Mouse (Mus musculus): Measurements from ENCODE around the gene Helt. TPM values are rescaled to one million over a fixed set of nuclear protein-coding genes. Genes with fewer than 3 reads are reported as not detected.
A peak's percentile ranks its signal among the peaks of the same experiment; 100 is the strongest.

Helt gene
- polyA plus RNA-seq, 1 experiment from 2014 or later = not detected

GRCm38 (mm10) chr8:46293201-46293600 is 1.3 kb downstream of the Helt start:
- no peak for ATAC-seq (ENCODE audit: insufficient number of reproducible peaks, low FRiP score, low TSS enrichment, low read depth)
- H3K9ac ChIP-seq (ENCODE audit: low read length) = no peak overlapping the region
- peaks cover 9% of the 10 kb centered on the region for H3K4me1 ChIP-seq (ENCODE audit: control insufficient read depth, insufficient read depth, low read length)
- no peak overlapping the region for H3K4me2 ChIP-seq (ENCODE audit: low read depth, severe bottlenecking)
- WGBS = 2% methylated on average over 14 of the region's 14 CpGs
- H3K27ac ChIP-seq (replicated peaks; ENCODE audit: low read depth, low read length) = no peak overlapping the region
- no peaks in the 10 kb centered on the region for H3K9me3 ChIP-seq (ENCODE audit: control insufficient read depth, low read length)
- peaks cover 79% of the 10 kb centered on the region for H3K27me3 ChIP-seq (ENCODE audit: control insufficient read depth, insufficient read depth, low read length)
- DNase-seq (ENCODE audit: low spot score) = no peak
- no peak overlapping the region for H3K4me3 ChIP-seq (ENCODE audit: low read depth, low read length)
- H3K36me3 ChIP-seq (ENCODE audit: control insufficient read depth, insufficient read depth, low read length) = no peaks in the 10 kb centered on the region

- Histone ChIP-seq H3K36me3 (ENCODE audit: control insufficient read depth, insufficient read depth, low read length) (no peaks in the 10 kb centered on the region), H3K4me1 (ENCODE audit: control insufficient read depth, insufficient read depth, low read length) (peaks cover 9% of the 10 kb centered on the region), H3K9ac (ENCODE audit: low read length) (no peak overlapping the region), H3K27me3 (ENCODE audit: control insufficient read depth, insufficient read depth, low read length) (peaks cover 78% of the 10 kb centered on the region), H3K4me2 (ENCODE audit: low read depth, severe bottlenecking) (no peak overlapping the region), H3K9me3 (ENCODE audit: control insufficient read depth, low read length) (no peaks in the 10 kb centered on the region), H3K27ac (replicated peaks; ENCODE audit: low read depth, low read length) (no peak overlapping the region), H3K4me3 (ENCODE audit: low read depth, low read length) (no peak overlapping the region)
- ATAC-seq (ENCODE audit: insufficient number of reproducible peaks, low FRiP score, low TSS enrichment, low read depth) (no peak), DNase-seq (ENCODE audit: low spot score) (peak; percentile 48)
- 2% methylated on average over 33 of the region's 33 CpGs for WGBS
Measured at GRCm38 (mm10) chr8:46291931-46292675, 2.4 kb downstream of the Helt start.

DNA sequence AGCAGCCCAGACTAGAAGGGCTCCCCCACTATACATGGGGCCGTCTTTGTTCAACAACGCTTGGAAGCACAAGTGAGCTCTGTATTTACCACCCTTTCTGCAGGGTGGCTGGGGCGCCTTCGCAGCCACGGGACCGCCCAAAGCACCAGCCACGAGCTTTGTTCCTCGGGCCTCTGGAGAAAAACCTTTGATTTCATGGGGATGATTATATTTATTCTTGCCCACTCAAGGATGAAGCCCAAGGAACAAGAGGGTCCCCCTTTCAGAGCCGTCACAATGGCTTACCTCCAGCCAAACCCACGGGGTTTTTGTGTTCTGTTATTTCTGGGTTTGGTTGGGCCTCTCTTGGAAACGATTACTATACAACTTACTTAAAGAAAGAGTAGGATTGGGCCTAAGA is 5.2 kb downstream of the Helt start:
- no peak overlapping the region for H3K4me2 ChIP-seq (ENCODE audit: low read depth, severe bottlenecking)
- DNase-seq (ENCODE audit: low spot score) = no peak
- 41% methylated on average over 11 of the region's 11 CpGs for WGBS
- peaks cover 7% of the 10 kb centered on the region for H3K4me1 ChIP-seq (ENCODE audit: control insufficient read depth, insufficient read depth, low read length)
- H3K36me3 ChIP-seq (ENCODE audit: control insufficient read depth, insufficient read depth, low read length) = no peaks in the 10 kb centered on the region
- no peak overlapping the region for H3K9ac ChIP-seq (ENCODE audit: low read length)
- no peaks in the 10 kb centered on the region for H3K9me3 ChIP-seq (ENCODE audit: control insufficient read depth, low read length)
- H3K4me3 ChIP-seq (ENCODE audit: low read depth, low read length) = no peak overlapping the region
- no peak overlapping the region for H3K27ac ChIP-seq (replicated peaks; ENCODE audit: low read depth, low read length)
- peaks cover 51% of the 10 kb centered on the region for H3K27me3 ChIP-seq (ENCODE audit: control insufficient read depth, insufficient read depth, low read length)
- ATAC-seq (ENCODE audit: insufficient number of reproducible peaks, low FRiP score, low TSS enrichment, low read depth) = no peak

GRCm38 (mm10) chr8:46288021-46288420 is 6.5 kb downstream of the Helt start:
- H3K4me2 ChIP-seq (ENCODE audit: low read depth, severe bottlenecking) = no peak overlapping the region
- H3K9ac ChIP-seq (ENCODE audit: low read length) = no peak overlapping the region
- 89% methylated on average over 6 of the region's 6 CpGs for WGBS
- no peak overlapping the region for H3K4me3 ChIP-seq (ENCODE audit: low read depth, low read length)
- no peak overlapping the region for H3K27ac ChIP-seq (replicated peaks; ENCODE audit: low read depth, low read length)
- no peaks in the 10 kb centered on the region for H3K36me3 ChIP-seq (ENCODE audit: control insufficient read depth, insufficient read depth, low read length)
- no peak for DNase-seq (ENCODE audit: low spot score)
- no peaks in the 10 kb centered on the region for H3K9me3 ChIP-seq (ENCODE audit: control insufficient read depth, low read length)
- peaks cover 3% of the 10 kb centered on the region; the same call in 1 of the 2 replicates for H3K4me1 ChIP-seq (ENCODE audit: control insufficient read depth, insufficient read depth, low read length)
- peaks cover 38% of the 10 kb centered on the region for H3K27me3 ChIP-seq (ENCODE audit: control insufficient read depth, insufficient read depth, low read length)
- ATAC-seq (ENCODE audit: insufficient number of reproducible peaks, low FRiP score, low TSS enrichment, low read depth) = no peak

- Histone ChIP-seq H3K9me3 (ENCODE audit: control insufficient read depth, low read length) (no peaks in the 10 kb centered on the region), H3K4me3 (ENCODE audit: low read depth, low read length) (no peak overlapping the region), H3K36me3 (ENCODE audit: control insufficient read depth, insufficient read depth, low read length) (no peaks in the 10 kb centered on the region), H3K27ac (replicated peaks; ENCODE audit: low read depth, low read length) (no peak overlapping the region), H3K9ac (ENCODE audit: low read length) (no peak overlapping the region), H3K4me1 (ENCODE audit: control insufficient read depth, insufficient read depth, low read length) (peaks cover 3% of the 10 kb centered on the region; the same call in 1 of the 2 replicates), H3K4me2 (ENCODE audit: low read depth, severe bottlenecking) (no peak overlapping the region), H3K27me3 (ENCODE audit: control insufficient read depth, insufficient read depth, low read length) (peaks cover 18% of the 10 kb centered on the region)
- no peak for ATAC-seq (ENCODE audit: insufficient number of reproducible peaks, low FRiP score, low TSS enrichment, low read depth)
- 66% methylated on average over 4 of the region's 4 CpGs for WGBS
- DNase-seq (ENCODE audit: low spot score) = no peak
Measured at GRCm38 (mm10) chr8:46285980-46286379, 8.5 kb downstream of the Helt start.

- H3K4me1 ChIP-seq (ENCODE audit: control insufficient read depth, insufficient read depth, low read length) = peaks cover 3% of the 10 kb centered on the region; the same call in 1 of the 2 replicates
- H3K4me2 ChIP-seq (ENCODE audit: low read depth, severe bottlenecking) = no peak overlapping the region
- 16% methylated on average over 13 of the region's 13 CpGs for WGBS
- H3K4me3 ChIP-seq (ENCODE audit: low read depth, low read length) = no peak overlapping the region
- H3K36me3 ChIP-seq (ENCODE audit: control insufficient read depth, insufficient read depth, low read length) = no peaks in the 10 kb centered on the region
- DNase-seq (ENCODE audit: low spot score) (peak; percentile 80), ATAC-seq (ENCODE audit: insufficient number of reproducible peaks, low FRiP score, low TSS enrichment, low read depth) (no peak)
- no peak overlapping the region for H3K9ac ChIP-seq (ENCODE audit: low read length)
- no peaks in the 10 kb centered on the region for H3K27me3 ChIP-seq (ENCODE audit: control insufficient read depth, insufficient read depth, low read length)
- no peaks in the 10 kb centered on the region for H3K9me3 ChIP-seq (ENCODE audit: control insufficient read depth, low read length)
- H3K27ac ChIP-seq (replicated peaks; ENCODE audit: low read depth, low read length) = no peak overlapping the region
Measured at GRCm38 (mm10) chr8:46281536-46281935, 12.9 kb downstream of the Helt start.

- Histone ChIP-seq H3K9ac (ENCODE audit: low read length) (no peak overlapping the region), H3K4me3 (ENCODE audit: low read depth, low read length) (no peak overlapping the region), H3K27me3 (ENCODE audit: control insufficient read depth, insufficient read depth, low read length) (no peaks in the 10 kb centered on the region), H3K4me1 (ENCODE audit: control insufficient read depth, insufficient read depth, low read length) (no peaks in the 10 kb centered on the region), H3K27ac (replicated peaks; ENCODE audit: low read depth, low read length) (no peak overlapping the region), H3K4me2 (ENCODE audit: low read depth, severe bottlenecking) (no peak overlapping the region), H3K9me3 (ENCODE audit: control insufficient read depth, low read length) (no peaks in the 10 kb centered on the region), H3K36me3 (ENCODE audit: control insufficient read depth, insufficient read depth, low read length) (no peaks in the 10 kb centered on the region)
- DNase-seq (ENCODE audit: low spot score) (no peak), ATAC-seq (ENCODE audit: insufficient number of reproducible peaks, low FRiP score, low TSS enrichment, low read depth) (no peak)
- WGBS = 84% methylated on average over 14 of the region's 14 CpGs
Measured at GRCm38 (mm10) chr8:46276939-46277338, 17.5 kb downstream of the Helt start.

GRCm38 (mm10) chr8:46270741-46271140 is 23.7 kb downstream of the Helt start:
- ATAC-seq (ENCODE audit: insufficient number of reproducible peaks, low FRiP score, low TSS enrichment, low read depth) (no peak), DNase-seq (ENCODE audit: low spot score) (no peak)
- H3K27me3 ChIP-seq (ENCODE audit: control insufficient read depth, insufficient read depth, low read length) = no peaks in the 10 kb centered on the region
- no peak overlapping the region for H3K4me2 ChIP-seq (ENCODE audit: low read depth, severe bottlenecking)
- H3K4me3 ChIP-seq (ENCODE audit: low read depth, low read length) = no peak overlapping the region
- WGBS = 52% methylated on average over 6 of the region's 6 CpGs
- no peak overlapping the region for H3K27ac ChIP-seq (replicated peaks; ENCODE audit: low read depth, low read length)
- no peaks in the 10 kb centered on the region for H3K4me1 ChIP-seq (ENCODE audit: control insufficient read depth, insufficient read depth, low read length)
- H3K9me3 ChIP-seq (ENCODE audit: control insufficient read depth, low read length) = no peaks in the 10 kb centered on the region
- no peak overlapping the region for H3K9ac ChIP-seq (ENCODE audit: low read length)
- H3K36me3 ChIP-seq (ENCODE audit: control insufficient read depth, insufficient read depth, low read length) = no peaks in the 10 kb centered on the region

- Histone ChIP-seq H3K9ac (ENCODE audit: low read length) (no peak overlapping the region), H3K27ac (replicated peaks; ENCODE audit: low read depth, low read length) (no peak overlapping the region), H3K4me1 (ENCODE audit: control insufficient read depth, insufficient read depth, low read length) (no peaks in the 10 kb centered on the region), H3K9me3 (ENCODE audit: control insufficient read depth, low read length) (no peaks in the 10 kb centered on the region), H3K36me3 (ENCODE audit: control insufficient read depth, insufficient read depth, low read length) (no peaks in the 10 kb centered on the region), H3K27me3 (ENCODE audit: control insufficient read depth, insufficient read depth, low read length) (no peaks in the 10 kb centered on the region), H3K4me3 (ENCODE audit: low read depth, low read length) (no peak overlapping the region), H3K4me2 (ENCODE audit: low read depth, severe bottlenecking) (no peak overlapping the region)
- no peak for ATAC-seq (ENCODE audit: insufficient number of reproducible peaks, low FRiP score, low TSS enrichment, low read depth)
- DNase-seq (ENCODE audit: low spot score) = no peak
- 83% methylated on average over 3 of the region's 3 CpGs for whole genome bisulfite sequencing
Measured at GRCm38 (mm10) chr8:46270147-46270546, 24.3 kb downstream of the Helt start.

Measured in limb, embryonic 11.5 days (tissue).